Mouse (Mus musculus) Patski (cell line): ENCODE measurements around the gene Cpsf3. TPM values are rescaled to one million over a fixed set of nuclear protein-coding genes. Genes with fewer than 3 reads are reported as not detected.
A peak's percentile ranks its signal among the peaks of the same experiment; 100 is the strongest.

Source experiments
- ATAC-seq: fragments of 100-300 bp; one replicate; pipeline ENCODE4 v1.8.0; 2021
- CTCF ChIA-PET: fragments of 350-600 bp; sonication (Branson Sonifier 250); formaldehyde crosslinking; loops from one replicate; lab custom pipeline; 2022; ENCODE audit warnings: inconsistent platforms; lab: Charles Lee
- POLR2A ChIA-PET: fragments of 350-600 bp; sonication (Branson Sonifier 250); formaldehyde crosslinking; loops from one replicate; lab custom pipeline; 2022; ENCODE audit warnings: antibody characterized with exemption, inconsistent platforms; lab: Charles Lee
- DNase-seq: peaks from one replicate; pipeline ENCODE4 v3.0.0-alpha.2; 2011; ENCODE audit warnings: low read depth, low spot score
- H3K27me3 ChIP-seq: fragments of 371-371 bp; one replicate; pipeline ENCODE4 v1.5.1; 2021
- CTCF ChIP-seq: fragments of 100-300 bp; IDR thresholded peaks from one replicate; pipeline ENCODE4 v1.5.1; 2021
- in situ Hi-C: fragments of 300-500 bp; cut with MboI; formaldehyde crosslinking; loops from 3 replicates; pipeline ENCODE4 v1.11.1; 2018; ENCODE audit warnings: low pct_unique_long_range_greater_than_20kb, mixed read lengths
- polyA plus RNA-seq: library from polyadenylated mRNA; unstranded; gene quantifications from one replicate; pipeline ENCODE4 v1.2.3, GENCODE M21; 2021

Gene Cpsf3
- polyA plus RNA-seq, 1 experiment from 2014 or later, result 54.8 TPM

GRCm38 (mm10) chr12:21288716-21289395 is 3.7 kb downstream of the Cpsf3 start:
- TF ChIP-seq CTCF, result no peak
- DNase-seq (no peak), ATAC-seq (no peak)
- in situ Hi-C loops, result no loop called here
- ChIA-PET POLR2A (interaction anchor here (0.7 kb wide), 1 partner anchor 27 kb away, joined by 3 read pairs; the partner anchor contains the start of gene Iah1), CTCF (interaction anchor here (1.1 to 2.0 kb wide), 2 partner anchors 11 to 23 kb away, joined by 3 to 4 read pairs; no protein-coding TSS in a partner anchor)
- no peaks in the 10 kb centered on the region for H3K27me3 ChIP-seq

- in situ Hi-C loops, result no loop called here
- no peak for TF ChIP-seq CTCF
- CTCF ChIA-PET, result interaction anchor here (2.0 kb wide), 1 partner anchor 10 kb away, joined by 4 read pairs; no protein-coding TSS in a partner anchor
- no peaks in the 10 kb centered on the region for H3K27me3 ChIP-seq
- no peak for ATAC-seq
- DNase-seq, result no peak
- POLR2A ChIA-PET, result no interaction called here
Measured at GRCm38 (mm10) chr12:21289651-21290050, 4.5 kb downstream of the Cpsf3 start.

GRCm38 (mm10) chr12:21298856-21299255 is 13.7 kb downstream of the Cpsf3 start:
- POLR2A ChIA-PET, result no interaction called here
- no peak for DNase-seq
- no peaks in the 10 kb centered on the region for H3K27me3 ChIP-seq
- in situ Hi-C loops, result no loop called here
- ATAC-seq, result no peak
- CTCF ChIA-PET, result interaction anchor here (1.2 kb wide), 1 partner anchor 9 kb away, joined by 4 read pairs; no protein-coding TSS in a partner anchor
- TF ChIP-seq CTCF, result no peak

- no peak for ATAC-seq
- POLR2A ChIA-PET, result interaction anchor here (0.7 to 1.0 kb wide), 2 partner anchors 10 to 16 kb away, joined by 3 read pairs; partner anchors contain the start of gene Cpsf3
- TF ChIP-seq CTCF, result no peak
- in situ Hi-C loops, result no loop called here
- DNase-seq, result no peak
- CTCF ChIA-PET, result no interaction called here
- H3K27me3 ChIP-seq, result no peaks in the 10 kb centered on the region
Measured at GRCm38 (mm10) chr12:21301324-21301723, 16.1 kb downstream of the Cpsf3 start.

GRCm38 (mm10) chr12:21301932-21302331 is 16.7 kb downstream of the Cpsf3 start:
- TF ChIP-seq CTCF, result no peak
- in situ Hi-C loops, result no loop called here
- ChIA-PET CTCF (no interaction called here), POLR2A (interaction anchor here (0.7 to 1.0 kb wide), 2 partner anchors 11 to 16 kb away, joined by 3 read pairs; partner anchors contain the start of gene Cpsf3)
- H3K27me3 ChIP-seq, result no peaks in the 10 kb centered on the region
- ATAC-seq, result peak; percentile 84
- no peak for DNase-seq

- DNase-seq, result no peak
- CTCF ChIA-PET, result interaction anchor here (2.8 kb wide), 1 partner anchor 15 kb away, joined by 9 read pairs; no protein-coding TSS in a partner anchor
- in situ Hi-C loops, result no loop called here
- no peaks in the 10 kb centered on the region for H3K27me3 ChIP-seq
- ATAC-seq, result peak; percentile 70
- TF ChIP-seq CTCF, result no peak
- POLR2A ChIA-PET, result no interaction called here
Measured at GRCm38 (mm10) chr12:21302361-21302783, 17.2 kb downstream of the Cpsf3 start.

GRCm38 (mm10) chr12:21305741-21306140 is 20.6 kb downstream of the Cpsf3 start:
- POLR2A ChIA-PET, result no interaction called here
- in situ Hi-C loops, result no loop called here
- no peaks in the 10 kb centered on the region for H3K27me3 ChIP-seq
- CTCF ChIA-PET, result no interaction called here
- no peak for ATAC-seq
- no peak for DNase-seq
- no peak for TF ChIP-seq CTCF

GRCm38 (mm10) chr12:21306721-21307120 is 21.5 kb downstream of the Cpsf3 start:
- DNase-seq (no peak), ATAC-seq (peak; percentile 42)
- CTCF ChIA-PET, result no interaction called here
- in situ Hi-C loops, result no loop called here
- POLR2A ChIA-PET, result interaction anchor here (1.0 kb wide), 1 partner anchor 21 kb away, joined by 3 read pairs; the partner anchor contains the start of gene Itgb1bp1
- H3K27me3 ChIP-seq, result no peaks in the 10 kb centered on the region
- TF ChIP-seq CTCF, result no peak

- ATAC-seq, result no peak
- no peak for TF ChIP-seq CTCF
Measured at GRCm38 (mm10) chr12:21312201-21312600, 27.0 kb downstream of the Cpsf3 start.

GRCm38 (mm10) chr12:21315923-21316868 is 31.0 kb downstream of the Cpsf3 start, which contains the start of gene Iah1:
TSS of gene Iah1 (plus strand) at chr12:21316389.
- CTCF ChIA-PET, result interaction anchor here (2.4 kb wide), 1 partner anchor 13 kb away, joined by 9 read pairs; no protein-coding TSS in a partner anchor

More at GRCm38 (mm10) chr12:21312201-21312600, 27.0 kb downstream of the Cpsf3 start:
- no peak for DNase-seq
- POLR2A ChIA-PET, result interaction anchor here (0.6 to 1.0 kb wide), 2 partner anchors 26 to 123 kb away, joined by 3 to 4 read pairs; partner anchors contain the start of gene Itgb1bp1
- CTCF ChIA-PET, result interaction anchor here (1.0 kb wide), 1 partner anchor 24 kb away, joined by 3 read pairs; no protein-coding TSS in a partner anchor
- in situ Hi-C loops, result no loop called here
- no peaks in the 10 kb centered on the region for H3K27me3 ChIP-seq

More at GRCm38 (mm10) chr12:21315923-21316868, 31.0 kb downstream of the Cpsf3 start, which contains the start of gene Iah1:
- no peak for DNase-seq
- TF ChIP-seq CTCF, result no peak
- no peaks in the 10 kb centered on the region for H3K27me3 ChIP-seq
- in situ Hi-C loops, result no loop called here
- POLR2A ChIA-PET, result interaction anchor here (0.8 to 2.0 kb wide), 2 partner anchors 28 to 30 kb away, joined by 3 to 10 read pairs; partner anchors contain the start of gene Itgb1bp1
- ATAC-seq, result peak; percentile 89
